Mouse (Mus musculus) adrenal gland, postnatal 14 days (tissue): ENCODE measurements around the gene Smg6. TPM values are rescaled to one million over a fixed set of nuclear protein-coding genes. Genes with fewer than 3 reads are reported as not detected.

Experiments used
- DNase-seq: peaks from one replicate; pipeline ENCODE4 v3.0.0; 2021; ENCODE audit warnings: mixed read lengths
- long read RNA-seq, 2 experiments: library from polyadenylated mRNA; stranded (forward); transcript quantifications; one replicate each; pipeline ENCODE4 v2.0.0; 2021
- total RNA-seq: library from RNA; stranded (reverse); gene quantifications from 2 replicates; pipeline ENCODE4 v1.2.3, GENCODE M21; 2021

Smg6 gene
- 21.9 and 23.1 TPM in 2 replicates for total RNA-seq
- long read RNA-seq, experiment 1, full-length matches to known transcripts: 4 of 21 reads
- long read RNA-seq, experiment 1, partial matches to known transcripts: 11 of 21 reads
- long read RNA-seq, experiment 1, other reads (novel, unspliced or antisense): 6 of 21 reads
- long read RNA-seq, experiment 2, full-length matches to known transcripts: 3 of 16 reads
- long read RNA-seq, experiment 2, partial matches to known transcripts: 2 of 16 reads
- long read RNA-seq, experiment 2, other reads (novel, unspliced or antisense): 11 of 16 reads

DNA sequence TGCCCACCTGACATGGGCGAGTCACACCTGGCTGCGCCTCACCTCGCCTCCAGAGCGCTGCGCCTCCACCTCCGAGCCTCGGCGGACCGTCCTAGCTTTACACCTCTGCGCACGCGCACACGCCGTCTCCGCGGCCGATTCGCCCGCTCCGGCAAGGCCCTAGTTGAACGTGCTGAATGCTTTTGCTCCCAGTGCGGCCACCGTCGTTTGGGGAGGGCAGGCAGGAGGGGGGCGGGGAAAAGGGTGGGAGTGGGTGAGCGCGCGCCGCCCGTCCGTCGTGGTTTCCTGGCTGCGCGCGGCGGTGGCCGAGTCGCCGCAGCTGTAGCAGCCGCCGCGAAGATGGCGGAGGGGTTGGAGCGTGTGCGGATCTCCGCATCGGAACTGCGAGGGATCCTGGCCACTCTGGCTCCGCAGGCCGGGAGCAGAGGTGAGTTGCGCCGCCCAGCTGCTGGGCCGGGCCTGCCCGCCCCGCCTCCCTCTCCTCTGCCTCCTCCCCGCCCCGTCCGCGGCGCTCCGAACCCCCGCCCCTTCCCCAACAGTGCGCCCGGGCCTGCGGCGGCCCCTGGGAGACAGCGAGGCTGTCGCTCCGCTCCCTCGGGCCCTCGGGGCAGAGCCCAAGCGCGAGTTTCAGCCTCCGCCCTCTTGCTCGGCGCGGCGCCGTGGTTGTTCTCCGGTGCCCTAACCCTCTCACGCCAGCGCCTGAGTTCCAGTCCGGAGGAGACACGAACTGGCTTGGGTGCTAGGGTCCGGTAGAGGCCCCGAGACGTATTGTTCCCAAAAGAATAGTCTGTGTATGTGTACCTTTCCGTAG lies at the start of gene Smg6, which contains the start of gene Srr:
Gene Smg6, plus strand, starts transcription at position 247 of the 811 bp plus-strand sequence.
Gene Srr, minus strand, starts transcription at position 372 of the 811 bp plus-strand sequence.
- DNase-seq: peak; percentile 98

DNA sequence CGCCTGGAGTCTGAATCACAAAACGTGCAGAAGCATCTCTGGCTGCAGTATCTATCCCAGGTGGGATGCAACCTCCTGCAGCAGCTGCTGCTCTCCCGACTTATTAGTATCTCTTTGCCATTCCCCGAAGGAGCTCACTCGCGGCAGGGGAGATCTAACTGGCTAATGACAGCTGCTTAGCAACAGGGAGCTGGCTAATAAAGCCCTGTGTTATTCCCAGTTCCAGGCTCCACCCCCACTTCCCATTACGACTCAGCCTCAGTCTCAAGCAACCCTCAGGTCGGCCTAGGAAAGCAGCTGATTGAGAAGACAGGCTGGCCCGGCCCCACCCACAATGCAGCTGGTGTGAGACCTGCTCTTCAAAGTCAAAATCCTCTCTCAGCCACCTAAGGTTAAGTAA lies 48.8 kb upstream of the Smg6 start:
- DNase-seq: peak; percentile 48

DNA sequence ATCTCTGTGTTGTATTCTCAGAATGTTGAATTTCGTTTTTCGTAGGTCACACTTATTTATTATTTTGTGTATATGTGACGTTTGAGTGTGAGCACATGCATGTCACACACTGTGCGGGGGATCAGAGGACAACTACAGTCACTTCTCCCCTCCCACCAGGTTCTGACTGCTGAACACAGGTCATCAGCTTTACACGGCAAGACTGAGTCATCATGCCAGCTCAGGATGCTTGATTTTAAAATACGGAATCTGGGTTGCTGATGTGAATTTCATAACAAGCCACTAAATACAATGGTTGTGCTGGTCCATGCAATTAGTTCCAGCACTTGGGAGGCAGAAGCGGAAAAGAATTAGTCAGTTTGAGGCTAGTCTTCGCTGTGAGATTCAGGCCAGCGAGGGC lies 44.6 kb upstream of the Smg6 start:
- DNase-seq: no peak

- DNase-seq: no peak
These were observed 43.6 kb upstream of the Smg6 start for GRCm38 (mm10) chr11:74881979-74882378.

DNA sequence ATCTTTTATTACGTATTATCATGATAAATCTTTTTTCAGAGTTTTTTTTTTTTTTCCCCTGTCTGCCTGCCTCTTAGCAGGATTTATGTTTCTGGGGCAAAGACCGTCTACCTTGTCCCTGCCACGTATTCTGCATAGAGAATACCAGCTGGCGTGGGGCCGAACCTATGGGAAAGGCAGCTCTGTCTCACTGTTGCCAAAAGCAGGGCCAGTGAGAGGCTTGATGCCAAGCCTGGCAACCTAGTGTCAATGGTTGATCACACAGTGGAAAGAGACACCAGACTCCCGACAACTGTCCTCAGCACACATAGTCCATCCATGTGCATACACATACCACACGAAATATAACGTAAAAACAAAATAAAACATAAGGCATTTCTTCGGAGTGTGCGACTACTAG lies 42.5 kb upstream of the Smg6 start:
- no peak for DNase-seq

DNA sequence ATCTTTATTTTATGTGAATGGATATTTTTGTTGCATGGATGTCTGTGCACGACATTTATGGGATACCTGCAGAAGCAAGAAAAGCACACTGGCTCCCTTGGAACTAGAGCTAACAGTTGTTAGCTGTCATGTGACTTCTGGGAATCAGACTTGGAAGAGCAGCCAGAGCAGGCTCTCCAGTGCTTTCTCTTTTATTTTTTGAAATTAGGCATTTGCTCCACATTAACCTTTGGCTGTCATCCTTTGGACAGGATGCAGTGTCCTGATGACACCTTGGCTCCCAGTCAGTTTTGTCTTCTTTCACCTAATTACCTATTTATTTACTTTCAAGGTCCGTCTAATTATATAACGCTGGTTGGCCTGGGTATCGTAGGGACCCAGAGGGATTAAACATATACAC lies 31.0 kb upstream of the Smg6 start:
- no peak for DNase-seq

- peak; percentile 89 for DNase-seq
These were observed 29.4 kb upstream of the Smg6 start for GRCm38 (mm10) chr11:74895980-74896900.

GRCm38 (mm10) chr11:74896901-74897677 lies 28.5 kb upstream of the Smg6 start, which contains the start of gene Sgsm2:
TSS of gene Sgsm2 (minus strand) at chr11:74897060.
- DNase-seq: peak; percentile 81

DNA sequence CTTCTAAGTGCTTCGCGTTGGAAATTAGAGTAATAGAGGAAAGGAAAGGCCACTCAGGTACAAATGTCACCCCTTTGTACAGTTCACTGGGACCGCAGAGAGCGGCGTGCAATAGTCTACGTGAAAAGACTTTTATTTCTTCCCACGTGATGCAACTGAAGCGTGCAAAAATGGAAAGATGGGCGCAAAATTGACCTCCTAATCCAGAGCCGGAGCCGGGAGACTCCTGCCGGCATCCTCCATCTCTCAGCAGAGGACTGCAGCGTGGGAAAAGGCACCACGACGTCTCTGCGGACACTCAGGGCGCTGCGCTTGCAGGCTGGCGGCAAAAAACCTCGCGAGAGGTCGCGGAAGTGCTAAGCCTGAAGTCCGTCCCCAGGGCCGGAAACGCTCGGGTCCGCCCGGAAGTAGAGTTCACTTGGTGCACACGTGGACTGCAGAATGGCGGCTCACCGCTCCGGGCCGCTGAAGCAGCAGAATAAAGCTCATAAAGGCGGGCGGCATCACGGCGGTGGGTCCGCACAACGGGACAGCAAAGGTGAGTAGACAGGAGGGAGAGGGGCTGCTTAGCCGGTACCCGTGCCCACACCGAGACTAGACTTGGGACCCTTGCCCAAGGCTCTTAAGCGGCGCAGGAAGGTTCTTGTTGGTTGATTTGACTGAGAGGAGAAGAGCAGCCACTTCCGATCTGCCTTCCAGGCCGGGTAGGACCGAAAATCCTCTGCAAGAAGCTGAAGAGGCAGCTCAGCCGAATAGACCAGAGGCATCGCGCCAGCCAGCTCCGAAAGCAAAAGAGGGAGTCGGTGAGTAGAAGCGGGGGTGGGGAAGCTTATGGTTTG lies 27.7 kb upstream of the Smg6 start, which contains the start of gene Tsr1:
Gene Tsr1, plus strand, starts transcription at position 394 of the 839 bp plus-strand sequence.
- DNase-seq: peak; percentile 96

DNA sequence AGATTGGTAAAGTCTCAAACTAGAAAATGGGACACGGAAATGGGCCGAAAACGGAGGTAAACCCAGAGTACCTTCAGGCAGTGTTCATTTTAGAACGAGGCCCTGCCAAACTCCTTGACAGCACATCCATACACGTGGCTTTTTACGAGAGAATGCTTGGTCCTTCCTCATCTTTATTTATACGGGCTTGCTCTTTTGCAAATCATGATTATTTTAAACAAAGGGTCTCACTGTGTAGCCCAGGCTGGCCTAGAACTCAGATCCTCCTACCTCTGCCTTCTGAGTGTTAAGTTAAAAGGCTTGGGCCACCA lies 27.2 kb upstream of the Smg6 start:
- DNase-seq: no peak

DNA sequence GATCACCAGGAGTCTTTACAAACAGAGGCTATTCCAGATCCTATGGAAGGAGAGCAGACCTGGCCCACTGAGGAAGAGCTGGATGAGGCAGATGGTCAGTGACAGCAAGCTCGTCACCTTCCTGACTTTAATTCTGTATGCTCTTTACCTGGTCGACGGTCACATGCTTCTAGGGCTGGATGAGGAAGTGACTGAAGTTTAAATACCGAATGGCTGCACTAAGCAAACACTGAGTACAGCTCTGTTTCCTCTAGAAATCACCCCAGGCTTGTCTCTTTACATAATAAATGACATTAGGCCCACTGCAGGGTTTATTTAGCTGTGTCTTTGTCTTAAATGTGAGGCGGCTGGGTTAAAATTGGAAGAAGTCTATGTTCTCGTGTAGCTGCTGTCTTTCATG lies 24.1 kb upstream of the Smg6 start:
- no peak for DNase-seq

GRCm38 (mm10) chr11:74902416-74902815 lies 23.2 kb upstream of the Smg6 start:
- DNase-seq: no peak

- DNase-seq: no peak
These were observed 17.8 kb upstream of the Smg6 start for GRCm38 (mm10) chr11:74907850-74908249.

GRCm38 (mm10) chr11:74908618-74909399 lies 16.8 kb upstream of the Smg6 start:
- no peak for DNase-seq

- DNase-seq: no peak
These were observed 15.6 kb upstream of the Smg6 start for GRCm38 (mm10) chr11:74909978-74910377.

- no peak for DNase-seq
These were observed 13.1 kb upstream of the Smg6 start for GRCm38 (mm10) chr11:74912492-74912891.

DNA sequence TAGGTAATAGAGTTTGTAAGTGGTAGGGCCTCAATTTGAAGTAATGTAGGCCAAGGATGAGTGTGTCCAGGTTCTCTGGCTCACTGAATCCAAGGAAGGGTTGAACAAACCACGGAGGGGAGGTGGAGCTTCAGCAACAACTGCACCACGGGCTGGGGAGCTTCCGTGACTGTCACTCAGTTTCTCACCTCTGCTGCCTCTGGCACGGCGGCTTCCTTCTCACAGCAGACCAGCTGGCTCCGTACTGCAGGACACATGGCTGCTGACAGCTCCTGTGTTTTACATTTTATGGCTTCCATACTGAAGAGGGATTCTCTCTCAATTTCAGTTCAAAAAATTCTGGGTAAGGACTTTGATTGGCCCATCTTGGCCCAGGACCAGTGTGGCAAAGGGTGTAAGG lies 6.4 kb upstream of the Smg6 start:
- no peak for DNase-seq

GRCm38 (mm10) chr11:74924149-74924548 lies 1.5 kb upstream of the Smg6 start:
- DNase-seq: peak; percentile 60

- DNase-seq: peak; percentile 57
These were observed 874 bp downstream of the Smg6 start for GRCm38 (mm10) chr11:74926388-74927005.
